Mouse (Mus musculus): ENCODE results near the gene Ninj2.

DNA sequence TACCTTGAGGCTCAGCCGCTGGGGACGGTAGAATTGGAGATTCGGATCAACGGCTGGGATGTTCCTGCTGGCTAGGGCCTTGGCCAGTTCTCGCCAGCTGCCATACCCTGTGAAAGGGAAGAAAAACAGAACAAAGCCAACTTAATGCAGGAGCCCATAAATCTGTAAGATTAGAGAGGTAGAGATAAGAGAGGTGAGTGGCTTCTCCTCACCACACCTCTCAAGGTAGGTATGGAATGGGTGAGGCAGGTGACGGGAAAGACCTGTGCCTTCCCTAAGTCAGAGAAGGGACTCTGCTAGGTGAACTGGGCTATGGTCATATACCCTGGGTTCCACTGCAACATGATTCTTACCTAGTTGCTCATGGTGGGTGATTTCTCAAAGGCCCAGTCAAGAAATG lies 139.7 kb downstream of the Ninj2 start:
- no peak for TF ChIP-seq CTCF (IDR thresholded peaks at IDR 0.05; ENCODE audit: low read depth, low read length)
- TF ChIP-seq POLR2A (IDR thresholded peaks at IDR 0.05; ENCODE audit: borderline replicate concordance, low read depth, low read length) = no peak
